Mouse (Mus musculus): Measurements from ENCODE around the gene Fbxl19. TPM values are rescaled to one million over a fixed set of nuclear protein-coding genes. Genes with fewer than 3 reads are reported as not detected.
A peak's percentile ranks its signal among the peaks of the same experiment; 100 is the strongest.

Fbxl19 gene
- total RNA-seq (2021): 1 to 10 TPM; 3.3 to 4.0 TPM
- long read RNA-seq, experiment 1, partial matches to known transcripts: 0 of 1 reads
- long read RNA-seq, experiment 1, other reads (novel, unspliced or antisense): 1 of 1 reads
- long read RNA-seq, experiment 2, partial matches to known transcripts: 0 of 1 reads
- long read RNA-seq, experiment 2, other reads (novel, unspliced or antisense): 1 of 1 reads

DNA sequence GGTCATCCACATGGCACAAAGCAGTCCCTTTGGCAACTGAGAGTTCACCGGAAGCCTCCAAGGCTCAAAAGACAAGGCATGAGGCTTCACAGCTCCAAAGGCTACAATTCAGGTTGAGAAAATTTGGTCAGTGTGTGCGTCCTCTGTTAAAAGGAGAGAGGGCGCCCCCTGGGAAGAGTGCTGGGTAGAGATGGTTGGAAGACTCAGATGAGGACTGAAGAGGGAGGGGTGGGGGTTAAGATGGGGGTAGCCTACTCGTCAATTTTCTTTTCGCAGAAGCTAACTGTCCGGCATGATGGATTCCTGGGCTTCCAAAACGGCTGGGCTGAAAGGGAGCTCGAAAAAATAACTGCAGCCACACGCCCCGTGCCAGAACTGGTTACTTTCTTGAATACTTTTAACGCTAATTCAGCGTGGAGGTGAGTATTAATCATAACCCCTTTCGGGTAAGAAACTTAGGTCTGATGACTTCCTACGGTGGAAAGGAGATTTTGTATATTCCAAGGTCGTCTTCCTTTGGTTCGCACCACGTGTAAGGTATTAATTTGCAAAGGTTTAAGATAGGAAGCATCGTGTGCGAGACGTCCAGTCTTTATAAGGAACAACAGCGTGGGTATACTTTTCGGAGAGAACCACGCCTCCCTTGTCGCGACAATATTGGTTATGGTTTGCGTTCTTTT is at the start of gene Fbxl19:
Fbxl19 (plus strand) TSS at position 178 of the 680 bp plus-strand sequence.
- peak; percentile 68 to 86 for DNase-seq

DNA sequence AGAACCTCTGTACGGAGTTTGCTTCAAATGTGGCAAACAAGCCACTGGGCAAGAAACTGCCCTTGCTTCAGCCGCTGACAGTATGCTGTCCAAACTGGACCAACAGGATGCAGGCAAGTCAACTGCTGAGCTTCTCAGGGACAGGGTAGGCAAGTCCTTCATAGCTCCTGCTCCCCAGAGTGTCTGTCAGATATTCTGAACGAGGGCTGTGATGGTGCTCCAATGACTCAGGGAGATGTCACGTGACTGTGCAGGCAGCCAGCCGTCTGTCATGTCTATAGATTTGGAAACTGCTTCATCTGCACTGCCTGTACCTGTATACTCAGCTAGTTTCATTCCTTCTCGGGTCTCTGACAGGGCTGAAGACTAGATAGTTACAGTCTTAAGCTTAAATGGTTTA is 45.4 kb upstream of the Fbxl19 start:
- DNase-seq: no peak

GRCm38 (mm10) chr7:127700712-127701331 is 43.5 kb upstream of the Fbxl19 start:
- no peak for DNase-seq

- no peak for DNase-seq
These were observed 40.7 kb upstream of the Fbxl19 start for GRCm38 (mm10) chr7:127703561-127704178.

DNA sequence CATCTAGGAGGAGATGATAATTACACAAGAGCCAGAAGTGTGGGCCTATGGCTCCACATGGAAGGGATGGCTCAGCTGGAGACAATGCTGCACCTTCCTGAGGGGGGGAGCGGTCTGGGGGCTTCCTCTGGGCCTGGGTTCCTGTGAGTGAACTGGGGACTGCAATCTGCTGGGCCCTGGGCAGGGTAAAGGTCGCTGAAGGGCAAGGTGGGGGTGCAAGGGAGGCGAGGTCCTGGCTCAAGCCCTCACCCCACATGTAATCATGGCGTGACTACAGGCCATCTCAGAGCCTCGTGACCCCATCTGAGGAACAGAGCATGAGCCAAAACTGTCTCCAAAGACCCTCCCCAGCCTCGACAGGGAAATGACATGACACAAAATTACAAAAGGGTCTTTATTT is 39.7 kb upstream of the Fbxl19 start:
- DNase-seq: no peak

DNA sequence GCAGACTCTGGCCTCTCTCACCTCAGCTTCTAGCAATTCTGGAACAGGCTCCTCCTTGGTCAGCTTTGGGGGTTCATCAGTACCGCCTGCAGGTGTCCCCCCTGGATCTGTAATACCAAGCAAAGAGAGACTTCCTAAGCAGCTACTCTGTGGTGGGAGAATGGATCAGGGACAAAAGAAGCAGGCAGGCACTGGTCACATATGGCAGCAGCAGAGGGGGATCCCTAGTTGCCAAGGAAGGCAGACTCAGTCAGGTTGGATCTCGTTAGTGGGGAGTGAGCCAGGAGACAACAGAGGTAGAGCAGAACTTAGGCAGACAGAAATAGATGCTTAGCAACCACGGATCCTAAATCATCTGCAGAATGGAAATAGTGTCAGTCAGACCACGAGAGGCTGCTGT is 38.6 kb upstream of the Fbxl19 start:
- no peak for DNase-seq

GRCm38 (mm10) chr7:127707045-127707956 is 37.0 kb upstream of the Fbxl19 start:
- no peak for DNase-seq

DNA sequence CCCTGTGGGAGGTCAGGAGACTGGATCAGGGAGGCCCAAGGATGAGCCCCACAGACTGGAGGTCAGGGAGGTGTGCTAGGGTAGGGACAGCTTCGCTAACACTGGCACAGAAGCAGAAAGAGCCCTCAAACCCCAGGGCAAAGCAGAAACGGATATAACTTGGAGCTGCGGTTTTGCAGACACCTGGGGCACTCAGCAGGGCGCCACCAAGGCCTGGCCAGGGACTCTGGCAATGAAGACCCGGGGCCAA is 36.5 kb upstream of the Fbxl19 start:
- no peak for DNase-seq

DNA sequence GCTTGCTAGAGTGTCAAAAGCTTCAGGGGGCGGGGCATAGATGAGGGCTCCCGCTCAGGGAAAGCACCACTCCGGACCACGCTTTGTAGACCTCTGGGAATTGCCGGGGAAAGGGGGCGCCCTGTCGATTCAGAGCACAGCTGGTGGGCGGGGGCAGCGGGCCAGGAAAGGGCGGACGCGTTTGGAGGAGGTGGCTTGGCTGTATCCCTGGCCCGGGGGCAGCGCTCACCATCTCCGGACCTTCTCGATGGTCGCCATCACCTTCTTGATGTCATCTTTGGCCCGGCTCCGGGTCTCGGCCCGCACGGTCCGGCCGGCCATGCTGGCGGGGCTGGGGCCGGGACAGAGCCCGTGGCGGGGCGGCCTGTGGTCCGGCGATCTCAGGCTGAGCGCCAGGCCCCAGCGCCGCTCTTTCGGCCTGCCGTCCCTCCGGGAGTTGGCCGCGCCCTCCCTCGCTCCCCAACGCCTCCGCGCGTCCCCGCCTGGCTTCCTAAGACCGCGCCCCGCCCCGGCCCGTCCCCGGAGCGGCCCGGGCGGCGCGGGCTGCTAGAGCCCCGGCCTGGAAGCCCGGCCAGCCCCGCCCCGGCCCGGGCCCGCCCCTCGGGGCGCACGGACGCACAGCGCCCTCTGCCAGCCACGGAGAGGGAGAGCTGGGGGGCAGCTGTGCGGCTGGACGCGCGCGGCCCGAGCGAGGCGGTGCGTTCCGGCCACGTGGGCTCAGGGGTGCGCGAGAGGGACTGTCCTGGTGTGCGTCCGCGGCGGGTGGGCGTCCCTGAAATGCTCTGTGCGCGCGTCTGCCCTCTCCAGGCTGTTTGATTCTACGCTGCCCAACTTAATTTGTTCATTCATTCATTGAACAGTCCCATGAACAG is 35.9 kb upstream of the Fbxl19 start, which contains the start of gene Bcl7c:
Bcl7c (minus strand) TSS at position 727 of the 872 bp plus-strand sequence.
- peak; percentile 89 to 95 for DNase-seq

- no peak for DNase-seq
These were observed 34.9 kb upstream of the Fbxl19 start for GRCm38 (mm10) chr7:127709261-127709979.

- DNase-seq: no peak
These were observed 33.3 kb upstream of the Fbxl19 start for GRCm38 (mm10) chr7:127711031-127711430.

DNA sequence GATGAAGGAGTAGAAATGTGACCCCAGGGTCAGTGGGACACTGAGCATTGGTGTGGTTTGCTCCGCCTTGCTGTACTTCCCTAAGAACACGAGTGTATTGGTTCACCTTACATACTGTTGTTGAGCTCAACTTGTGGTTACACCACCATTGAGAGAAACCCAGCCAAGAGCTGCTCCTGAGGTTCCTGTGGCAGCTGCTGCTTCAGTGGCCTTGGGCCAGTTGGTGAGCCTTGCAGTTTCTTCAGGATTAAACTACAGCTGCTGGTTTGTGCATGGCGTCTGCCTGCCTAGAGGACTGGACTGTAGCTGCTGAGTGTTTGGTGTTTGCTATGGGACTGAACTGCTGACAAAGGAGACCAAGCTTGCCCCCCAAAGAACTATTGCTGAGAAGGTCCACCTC is 32.9 kb upstream of the Fbxl19 start:
- no peak for DNase-seq

- peak; percentile 84 to 88 for DNase-seq
These were observed 31.6 kb upstream of the Fbxl19 start, which contains the start of gene Ctf1 for GRCm38 (mm10) chr7:127712461-127713385. Gene Ctf1 (plus strand): TSS chr7:127712736.

DNA sequence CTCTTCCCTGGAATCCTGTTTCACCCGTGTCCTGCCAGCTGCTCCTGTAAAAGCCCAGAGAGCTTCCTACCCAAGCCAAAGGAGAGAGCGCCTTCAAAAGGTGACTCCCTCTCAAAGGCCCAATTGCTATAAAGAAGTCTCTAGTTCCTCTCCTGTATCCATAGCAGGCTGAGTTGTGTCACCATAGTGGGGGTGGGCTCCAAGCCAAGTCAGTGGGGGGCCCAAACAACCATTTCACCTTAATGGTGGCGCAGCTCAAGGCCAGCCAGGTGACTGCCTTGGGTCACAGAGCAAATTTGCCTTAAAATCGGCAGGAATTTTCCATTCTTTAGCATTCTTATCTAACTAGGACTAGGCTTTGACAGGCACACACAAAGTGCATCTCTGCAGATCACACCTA is 29.5 kb upstream of the Fbxl19 start:
- no peak for DNase-seq

- peak; percentile 72 to 75 for DNase-seq
These were observed 27.4 kb upstream of the Fbxl19 start for GRCm38 (mm10) chr7:127716992-127717391.

DNA sequence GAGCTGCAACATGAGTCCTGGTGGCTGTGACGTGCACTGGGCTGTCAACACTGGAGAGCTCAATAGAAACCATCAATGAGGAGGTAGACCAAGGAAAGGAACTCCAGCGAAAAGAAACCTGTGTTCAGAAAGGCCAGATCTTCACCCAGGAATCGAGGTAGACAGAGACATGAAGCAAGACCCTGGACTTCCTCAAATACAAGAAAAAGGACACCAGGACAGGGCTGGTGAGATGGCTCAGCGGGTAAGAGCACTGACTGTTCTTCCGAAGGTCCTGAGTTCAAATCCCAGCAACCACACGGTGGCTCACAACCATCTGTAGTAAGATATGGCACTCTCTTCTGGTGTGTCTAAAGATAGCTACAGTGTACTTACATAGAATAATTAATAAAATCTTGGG is 26.0 kb upstream of the Fbxl19 start:
- DNase-seq: no peak

- no peak for DNase-seq
These were observed 25.1 kb upstream of the Fbxl19 start for GRCm38 (mm10) chr7:127719258-127719657.

GRCm38 (mm10) chr7:127725490-127725889 is 18.9 kb upstream of the Fbxl19 start:
- DNase-seq: no peak

DNA sequence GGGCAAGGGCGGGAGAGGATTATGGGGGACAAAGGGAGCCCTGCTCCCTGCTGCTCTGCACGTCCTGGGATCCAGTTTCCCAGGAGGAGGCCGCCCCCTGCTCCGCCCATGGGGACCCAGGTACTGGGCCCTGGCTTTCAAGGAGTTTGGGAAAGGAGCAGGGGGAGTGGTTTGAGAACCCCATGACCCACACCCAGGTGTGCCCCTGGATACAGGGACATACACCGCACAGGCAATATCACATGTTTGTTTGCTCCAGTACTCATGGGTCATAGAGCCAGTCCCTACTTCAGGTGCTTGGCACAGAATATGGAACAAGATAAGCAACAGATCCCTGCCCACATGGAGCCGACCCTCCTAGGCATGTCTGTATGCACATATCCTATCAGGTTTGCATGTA is 18.4 kb upstream of the Fbxl19 start:
- DNase-seq: no peak

All from heart, adult 18-20 months (tissue).